Mouse (Mus musculus): ENCODE measurements around the gene Tagln.

The Tagln gene

GRCm38 (mm10) chr9:45935628-45936210 lies at the start of gene Tagln:
TSS of gene Tagln (minus strand) at chr9:45936058.
- in situ Hi-C loops (cut with MboI, MseI): no loop called here

GRCm38 (mm10) chr9:45985229-45985567 lies 49.3 kb upstream of the Tagln start:
- in situ Hi-C loops (cut with MboI, MseI): no loop called here

- in situ Hi-C loops (cut with MboI, MseI): no loop called here
Measured at GRCm38 (mm10) chr9:45984409-45985228, 48.8 kb upstream of the Tagln start.

GRCm38 (mm10) chr9:45983676-45984408 lies 48.0 kb upstream of the Tagln start:
- in situ Hi-C loops (cut with MboI, MseI): no loop called here

- in situ Hi-C loops (cut with MboI, MseI): no loop called here
Measured at GRCm38 (mm10) chr9:45981331-45981730, 45.5 kb upstream of the Tagln start.

- in situ Hi-C loops (cut with MboI, MseI): no loop called here
Measured at GRCm38 (mm10) chr9:45980611-45981010, 44.8 kb upstream of the Tagln start.

- in situ Hi-C loops (cut with MboI, MseI): no loop called here
Measured at GRCm38 (mm10) chr9:45979778-45980177, 43.9 kb upstream of the Tagln start.

- in situ Hi-C loops (cut with MboI, MseI): no loop called here
Measured at GRCm38 (mm10) chr9:45976884-45977283, 41.0 kb upstream of the Tagln start.

- in situ Hi-C loops (cut with MboI, MseI): no loop called here
Measured at GRCm38 (mm10) chr9:45963577-45963976, 27.7 kb upstream of the Tagln start.

GRCm38 (mm10) chr9:45961855-45962254 lies 26.0 kb upstream of the Tagln start:
- in situ Hi-C loops (cut with MboI, MseI): no loop called here

- in situ Hi-C loops (cut with MboI, MseI): no loop called here
Measured at GRCm38 (mm10) chr9:45959661-45960060, 23.8 kb upstream of the Tagln start.

GRCm38 (mm10) chr9:45958851-45959250 lies 23.0 kb upstream of the Tagln start:
- in situ Hi-C loops (cut with MboI, MseI): no loop called here

GRCm38 (mm10) chr9:45958023-45958670 lies 22.3 kb upstream of the Tagln start:
- in situ Hi-C loops (cut with MboI, MseI): no loop called here

GRCm38 (mm10) chr9:45955107-45955963 lies 19.5 kb upstream of the Tagln start, which contains the start of gene Sidt2:
TSS of gene Sidt2 (minus strand) at chr9:45955258.
- in situ Hi-C loops (cut with MboI, MseI): no loop called here

- in situ Hi-C loops (cut with MboI, MseI): no loop called here
Measured at GRCm38 (mm10) chr9:45954294-45955106, 18.6 kb upstream of the Tagln start.

GRCm38 (mm10) chr9:45953511-45954293 lies 17.8 kb upstream of the Tagln start:
- in situ Hi-C loops (cut with MboI, MseI): no loop called here

GRCm38 (mm10) chr9:45952890-45953289 lies 17.0 kb upstream of the Tagln start:
- in situ Hi-C loops (cut with MboI, MseI): no loop called here

- in situ Hi-C loops (cut with MboI, MseI): no loop called here
Measured at GRCm38 (mm10) chr9:45952057-45952456, 16.2 kb upstream of the Tagln start.

- in situ Hi-C loops (cut with MboI, MseI): loop anchor here (5.0 kb wide), 1 partner anchor 35 kb away; no protein-coding TSS in a partner anchor
Measured at GRCm38 (mm10) chr9:45946872-45947183, 11.0 kb upstream of the Tagln start.

All from T-helper 1 cell (primary cell).